Mouse (Mus musculus): ENCODE measurements around the gene Kremen1.

Kremen1 gene

DNA sequence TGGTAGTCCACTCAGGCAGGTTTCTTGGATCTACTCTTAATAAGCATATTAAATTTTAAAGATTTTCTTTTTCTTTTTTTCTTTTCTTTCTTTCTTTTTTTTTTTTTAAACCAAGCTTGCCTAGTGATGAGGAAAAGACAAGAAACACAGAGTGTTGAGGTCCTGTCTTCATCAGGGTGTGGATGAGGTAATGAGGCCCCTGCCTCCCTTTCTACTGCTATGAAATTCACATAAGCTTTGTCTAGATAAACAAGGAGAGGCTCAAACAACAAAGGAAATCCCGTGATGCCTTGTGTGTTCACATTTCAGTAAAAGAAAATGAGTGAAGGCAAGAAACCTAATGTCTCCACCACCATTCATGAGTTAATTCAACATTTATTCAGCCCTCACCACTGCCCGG, 13.2 kb downstream of the Kremen1 start:
- H3K27me3 ChIP-seq (ENCODE audit: insufficient read depth, low read length): no peaks in the 10 kb centered on the region
- TF ChIP-seq POU5F1 (IDR thresholded peaks at IDR 0.05; ENCODE audit: borderline replicate concordance, low read length): no peak
- no peak for TF ChIP-seq CTCF (conservative IDR thresholded peaks at IDR 0.05; ENCODE audit: low read length)
- no peak for TF ChIP-seq NANOG (IDR thresholded peaks at IDR 0.05; ENCODE audit: borderline replicate concordance, low read length)
- peaks cover 38% of the 10 kb centered on the region for H3K4me1 ChIP-seq (replicated peaks; ENCODE audit: low read depth, low read length)
- peaks cover under 1% of the 10 kb centered on the region; the same call in 1 of the 2 replicates for H3K36me3 ChIP-seq (ENCODE audit: insufficient read depth, low read length)
- no peak overlapping the region for H3K4me3 ChIP-seq (replicated peaks; ENCODE audit: low read length)
- no peaks in the 10 kb centered on the region for H3K9me3 ChIP-seq (ENCODE audit: low read length)

- peaks cover 47% of the 10 kb centered on the region for H3K4me1 ChIP-seq (replicated peaks; ENCODE audit: low read depth, low read length)
- no peak for TF ChIP-seq CTCF (conservative IDR thresholded peaks at IDR 0.05; ENCODE audit: low read length)
- no peak for TF ChIP-seq NANOG (IDR thresholded peaks at IDR 0.05; ENCODE audit: borderline replicate concordance, low read length)
- TF ChIP-seq POU5F1 (IDR thresholded peaks at IDR 0.05; ENCODE audit: borderline replicate concordance, low read length): no peak
These were observed 15.9 kb downstream of the Kremen1 start for GRCm38 (mm10) chr11:5245431-5245830.

GRCm38 (mm10) chr11:5244749-5245130, 16.6 kb downstream of the Kremen1 start:
- Histone ChIP-seq H3K27me3 (ENCODE audit: insufficient read depth, low read length) (no peaks in the 10 kb centered on the region), H3K4me1 (replicated peaks; ENCODE audit: low read depth, low read length) (peaks cover 54% of the 10 kb centered on the region), H3K36me3 (ENCODE audit: insufficient read depth, low read length) (peaks cover 13% of the 10 kb centered on the region), H3K9me3 (ENCODE audit: low read length) (no peaks in the 10 kb centered on the region), H3K4me3 (replicated peaks; ENCODE audit: low read length) (no peak overlapping the region)
- TF ChIP-seq CTCF (conservative IDR thresholded peaks at IDR 0.05; ENCODE audit: low read length): no peak
- no peak for TF ChIP-seq POU5F1 (IDR thresholded peaks at IDR 0.05; ENCODE audit: borderline replicate concordance, low read length)
- no peak for TF ChIP-seq NANOG (IDR thresholded peaks at IDR 0.05; ENCODE audit: borderline replicate concordance, low read length)

More at GRCm38 (mm10) chr11:5245431-5245830, 15.9 kb downstream of the Kremen1 start:
- Histone ChIP-seq H3K27me3 (ENCODE audit: insufficient read depth, low read length) (no peaks in the 10 kb centered on the region), H3K36me3 (ENCODE audit: insufficient read depth, low read length) (peaks cover 13% of the 10 kb centered on the region), H3K4me3 (replicated peaks; ENCODE audit: low read length) (no peak overlapping the region), H3K9me3 (ENCODE audit: low read length) (no peaks in the 10 kb centered on the region)

GRCm38 (mm10) chr11:5243812-5244748, 17.3 kb downstream of the Kremen1 start:
- TF ChIP-seq NANOG (IDR thresholded peaks at IDR 0.05; ENCODE audit: borderline replicate concordance, low read length) (no peak), POU5F1 (IDR thresholded peaks at IDR 0.05; ENCODE audit: borderline replicate concordance, low read length) (no peak), CTCF (conservative IDR thresholded peaks at IDR 0.05; ENCODE audit: low read length) (no peak)
- Histone ChIP-seq H3K27me3 (ENCODE audit: insufficient read depth, low read length) (no peaks in the 10 kb centered on the region), H3K9me3 (ENCODE audit: low read length) (no peaks in the 10 kb centered on the region), H3K4me3 (replicated peaks; ENCODE audit: low read length) (no peak overlapping the region), H3K4me1 (replicated peaks; ENCODE audit: low read depth, low read length) (peaks cover 61% of the 10 kb centered on the region), H3K36me3 (ENCODE audit: insufficient read depth, low read length) (peaks cover 13% of the 10 kb centered on the region)

GRCm38 (mm10) chr11:5243208-5243607, 18.1 kb downstream of the Kremen1 start:
- TF ChIP-seq POU5F1 (IDR thresholded peaks at IDR 0.05; ENCODE audit: borderline replicate concordance, low read length): no peak
- TF ChIP-seq NANOG (IDR thresholded peaks at IDR 0.05; ENCODE audit: borderline replicate concordance, low read length): no peak
- TF ChIP-seq CTCF (conservative IDR thresholded peaks at IDR 0.05; ENCODE audit: low read length): no peak
- H3K4me1 ChIP-seq (replicated peaks; ENCODE audit: low read depth, low read length): peaks cover 64% of the 10 kb centered on the region
- H3K27me3 ChIP-seq (ENCODE audit: insufficient read depth, low read length): no peaks in the 10 kb centered on the region
- peaks cover 15% of the 10 kb centered on the region for H3K36me3 ChIP-seq (ENCODE audit: insufficient read depth, low read length)
- no peaks in the 10 kb centered on the region for H3K9me3 ChIP-seq (ENCODE audit: low read length)
- H3K4me3 ChIP-seq (replicated peaks; ENCODE audit: low read length): no peak overlapping the region

- Histone ChIP-seq H3K4me3 (replicated peaks; ENCODE audit: low read length) (no peak overlapping the region), H3K36me3 (ENCODE audit: insufficient read depth, low read length) (peaks cover 21% of the 10 kb centered on the region), H3K4me1 (replicated peaks; ENCODE audit: low read depth, low read length) (peaks cover 72% of the 10 kb centered on the region), H3K27me3 (ENCODE audit: insufficient read depth, low read length) (no peaks in the 10 kb centered on the region), H3K9me3 (ENCODE audit: low read length) (no peaks in the 10 kb centered on the region)
- TF ChIP-seq POU5F1 (IDR thresholded peaks at IDR 0.05; ENCODE audit: borderline replicate concordance, low read length) (no peak), CTCF (conservative IDR thresholded peaks at IDR 0.05; ENCODE audit: low read length) (no peak), NANOG (IDR thresholded peaks at IDR 0.05; ENCODE audit: borderline replicate concordance, low read length) (no peak)
These were observed 19.2 kb downstream of the Kremen1 start for GRCm38 (mm10) chr11:5242158-5242557.

DNA sequence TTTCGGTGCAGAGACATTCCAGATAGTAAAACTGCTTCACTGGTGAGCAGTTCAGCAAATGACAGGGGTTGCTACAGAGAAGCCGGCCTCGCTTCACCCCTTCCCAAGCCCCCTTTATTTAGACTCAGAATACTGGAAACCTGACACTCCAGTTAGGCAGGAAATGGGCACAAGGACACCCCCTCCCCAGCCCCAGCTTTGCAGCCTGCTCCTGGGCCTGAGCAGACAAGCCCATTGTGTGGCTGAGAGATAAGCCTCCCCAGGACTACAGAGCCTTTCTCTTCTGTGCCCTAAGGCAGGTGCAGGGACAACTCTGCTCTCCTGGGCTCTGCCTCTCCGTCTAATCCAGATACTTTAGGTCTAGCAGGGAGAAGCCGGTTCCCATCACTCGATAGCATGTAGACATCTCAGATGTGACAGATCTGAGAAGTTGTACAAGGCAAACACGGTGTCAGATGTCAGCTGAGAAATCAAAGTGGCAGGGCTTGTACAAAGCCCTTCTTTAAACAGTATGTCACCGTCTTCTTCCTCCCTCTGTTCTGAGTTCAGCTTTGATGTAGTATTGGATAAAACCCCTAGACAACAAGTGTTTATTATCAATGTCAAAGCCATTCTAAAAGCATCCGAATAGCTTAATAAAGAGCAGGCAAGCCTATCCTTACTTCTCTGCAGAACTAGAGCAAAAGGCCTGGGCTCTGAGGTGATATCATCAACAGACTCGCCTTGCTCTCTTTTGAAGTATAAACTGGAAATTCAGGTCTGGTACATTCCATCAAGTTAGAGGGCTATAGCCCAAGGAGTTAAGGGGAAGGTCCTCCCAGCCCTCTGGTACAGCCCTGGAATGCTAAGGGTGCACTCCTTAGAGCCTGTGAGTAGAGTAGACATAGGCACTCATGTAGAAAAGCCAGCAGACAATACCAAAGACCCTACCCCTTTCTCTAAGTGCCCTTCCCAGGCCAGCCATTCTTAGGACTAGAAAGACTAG, 21.4 kb downstream of the Kremen1 start:
- H3K4me1 ChIP-seq (replicated peaks; ENCODE audit: low read depth, low read length): peaks cover 67% of the 10 kb centered on the region
- no peaks in the 10 kb centered on the region for H3K9me3 ChIP-seq (ENCODE audit: low read length)
- H3K4me3 ChIP-seq (replicated peaks; ENCODE audit: low read length): no peak overlapping the region
- TF ChIP-seq CTCF (conservative IDR thresholded peaks at IDR 0.05; ENCODE audit: low read length) (no peak), POU5F1 (IDR thresholded peaks at IDR 0.05; ENCODE audit: borderline replicate concordance, low read length) (no peak), NANOG (IDR thresholded peaks at IDR 0.05; ENCODE audit: borderline replicate concordance, low read length) (no peak)
- no peaks in the 10 kb centered on the region for H3K27me3 ChIP-seq (ENCODE audit: insufficient read depth, low read length)
- H3K36me3 ChIP-seq (ENCODE audit: insufficient read depth, low read length): peaks cover 24% of the 10 kb centered on the region
